Mouse (Mus musculus): ENCODE measurements around the gene Pom121l2.

GRCm38 (mm10) chr13:22019934-22020835 is 39.2 kb downstream of the Pom121l2 start:
- TF ChIP-seq CTCF (IDR thresholded peaks at IDR 0.05; ENCODE audit: borderline replicate concordance, insufficient read depth, low read length) = no peak
- TF ChIP-seq POLR2A (IDR thresholded peaks at IDR 0.05; ENCODE audit: low read depth, low read length) = no peak
